Mouse (Mus musculus): ENCODE results near the gene Ubxn7.

DNA sequence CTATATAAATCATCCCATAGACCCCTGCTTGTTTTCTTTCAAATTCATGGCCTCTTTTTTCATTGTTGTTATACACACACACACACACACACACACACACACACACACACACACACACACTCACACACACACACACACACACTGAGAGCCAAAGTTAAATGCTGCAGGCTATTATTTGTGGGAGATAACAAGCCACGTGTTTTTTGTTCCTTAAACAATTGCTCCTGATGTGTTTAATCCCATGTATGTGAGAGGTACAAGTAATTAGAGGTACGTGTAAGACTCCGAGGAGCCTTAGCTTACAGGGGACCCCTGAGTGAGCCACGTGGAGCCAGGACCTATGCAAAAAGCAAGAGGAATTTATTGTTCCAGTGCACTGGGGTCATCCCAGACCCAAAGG, 20.1 kb upstream of the Ubxn7 start:
- no peak for TF ChIP-seq EP300 (IDR thresholded peaks at IDR 0.05)
- no peak for TF ChIP-seq CTCF (IDR thresholded peaks at IDR 0.05)

All from lung, postnatal 0 days (tissue).